Mouse (Mus musculus) forebrain, embryonic 11.5 days (tissue): ENCODE data around the gene Bmper. TPM values are rescaled to one million over a fixed set of nuclear protein-coding genes. Genes with fewer than 3 reads are reported as not detected.
A peak's percentile ranks its signal among the peaks of the same experiment; 100 is the strongest.

Source experiments
- ATAC-seq: fragments of 200-750 bp; cut with Nextera tagmentation; replicated peaks from 2 replicates; pipeline ENCODE4 v1.8.0; 2017; ENCODE audit warnings: moderate TSS enrichment; ENCODE audit not compliant: low FRiP score
- DNase-seq: peaks from one replicate; pipeline ENCODE4 v3.0.0-alpha.2; 2017; ENCODE audit warnings: low spot score
- H3K27ac ChIP-seq: fragments of 300-500 bp; sonication (generic); 2 replicates; pipeline ENCODE4 v1.5.1; 2014; ENCODE audit warnings: low read depth, low read length
- H3K27me3 ChIP-seq: fragments of 300-500 bp; sonication (generic); 2 replicates; pipeline ENCODE4 v1.6.1; 2014; ENCODE audit warnings: mild to moderate bottlenecking, low read length, mixed read lengths; ENCODE audit not compliant: control insufficient read depth, insufficient read depth
- H3K36me3 ChIP-seq: fragments of 300-500 bp; sonication (generic); 2 replicates; pipeline ENCODE4 v1.6.1; 2014; ENCODE audit warnings: mild to moderate bottlenecking, low read length, moderate library complexity, mixed read lengths; ENCODE audit not compliant: control insufficient read depth, insufficient read depth
- H3K4me1 ChIP-seq: fragments of 300-500 bp; sonication (generic); replicated peaks from 2 replicates; pipeline ENCODE4 v1.6.1; 2014; ENCODE audit warnings: low read length, mixed read lengths; ENCODE audit not compliant: control insufficient read depth, insufficient read depth
- H3K4me2 ChIP-seq: fragments of 300-500 bp; sonication (generic); 2 replicates; pipeline ENCODE4 v1.6.1; 2014; ENCODE audit warnings: low read depth, mild to moderate bottlenecking, low read length, moderate library complexity, mixed read lengths; ENCODE audit not compliant: severe bottlenecking
- H3K4me3 ChIP-seq: fragments of 300-500 bp; sonication (generic); 2 replicates; pipeline ENCODE4 v1.5.1; 2014; ENCODE audit warnings: low read depth, low read length
- H3K9ac ChIP-seq: fragments of 300-500 bp; sonication (generic); 2 replicates; pipeline ENCODE4 v1.6.1; 2014; ENCODE audit warnings: low read length
- H3K9me3 ChIP-seq: fragments of 300-500 bp; sonication (generic); 2 replicates; pipeline ENCODE4 v1.6.1; 2016; ENCODE audit warnings: low read length, mixed read lengths; ENCODE audit not compliant: control insufficient read depth
- WGBS: fragments of 180-500 bp; shearing (Covaris S2); extraction: QIAGEN DNeasy Blood & Tissue Kit; methylation state at CpG from one replicate; pipeline ENCODE4 v1.1.7; 2014; 5-methylcytosine and 5-hydroxymethylcytosine counted together
- polyA plus RNA-seq: library from polyadenylated mRNA; unstranded; fragments of >200 nt; fragmentation: Nextera tagmentation; extraction: Ambion mirVana; gene quantifications from 2 replicates; pipeline ENCODE4 v1.2.1, GENCODE M21; 2014

Gene Bmper
- polyA plus RNA-seq, 1 experiment from 2014 or later = 8.5 TPM

DNA sequence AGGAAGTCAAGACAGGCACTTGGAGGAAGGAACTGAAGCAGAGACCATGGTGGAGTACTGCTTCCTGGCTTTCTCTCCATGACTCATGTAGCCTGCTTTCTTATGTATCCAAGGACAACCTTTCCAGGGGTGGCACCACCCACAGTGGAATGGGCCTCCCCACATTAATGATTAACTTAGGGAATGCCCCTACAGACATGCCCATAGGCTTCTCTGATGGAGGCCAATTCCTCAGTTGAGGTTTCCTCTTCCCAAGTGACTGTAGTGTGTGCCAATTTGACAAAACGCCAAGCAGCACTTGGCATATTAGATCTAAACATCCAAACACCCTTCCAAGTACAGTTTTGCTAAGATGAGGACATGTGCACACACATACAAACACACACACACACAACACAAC lies 23.0 kb upstream of the Bmper start:
- H3K9ac ChIP-seq = no peak overlapping the region
- H3K36me3 ChIP-seq = no peaks in the 10 kb centered on the region
- H3K4me2 ChIP-seq = no peak overlapping the region
- H3K9me3 ChIP-seq = no peaks in the 10 kb centered on the region
- H3K27me3 ChIP-seq = no peaks in the 10 kb centered on the region
- no peak overlapping the region for H3K4me3 ChIP-seq
- H3K27ac ChIP-seq = no peak overlapping the region
- ATAC-seq (no peak), DNase-seq (no peak)
- H3K4me1 ChIP-seq = peaks cover 9% of the 10 kb centered on the region
- 83% methylated on average over 1 of the region's 1 CpGs for WGBS

GRCm38 (mm10) chr9:23200828-23201227 lies 22.0 kb upstream of the Bmper start:
- 91% methylated on average over 4 of the region's 4 CpGs for WGBS
- Histone ChIP-seq H3K9me3 (no peaks in the 10 kb centered on the region), H3K36me3 (no peaks in the 10 kb centered on the region), H3K4me1 (peaks cover 11% of the 10 kb centered on the region), H3K9ac (no peak overlapping the region), H3K4me3 (no peak overlapping the region), H3K27me3 (no peaks in the 10 kb centered on the region), H3K4me2 (no peak overlapping the region), H3K27ac (no peak overlapping the region)
- ATAC-seq (no peak), DNase-seq (no peak)

- 82% methylated on average over 4 of the region's 4 CpGs for WGBS
- no peak overlapping the region for H3K27ac ChIP-seq
Observed at GRCm38 (mm10) chr9:23202431-23202830, 20.4 kb upstream of the Bmper start.

DNA sequence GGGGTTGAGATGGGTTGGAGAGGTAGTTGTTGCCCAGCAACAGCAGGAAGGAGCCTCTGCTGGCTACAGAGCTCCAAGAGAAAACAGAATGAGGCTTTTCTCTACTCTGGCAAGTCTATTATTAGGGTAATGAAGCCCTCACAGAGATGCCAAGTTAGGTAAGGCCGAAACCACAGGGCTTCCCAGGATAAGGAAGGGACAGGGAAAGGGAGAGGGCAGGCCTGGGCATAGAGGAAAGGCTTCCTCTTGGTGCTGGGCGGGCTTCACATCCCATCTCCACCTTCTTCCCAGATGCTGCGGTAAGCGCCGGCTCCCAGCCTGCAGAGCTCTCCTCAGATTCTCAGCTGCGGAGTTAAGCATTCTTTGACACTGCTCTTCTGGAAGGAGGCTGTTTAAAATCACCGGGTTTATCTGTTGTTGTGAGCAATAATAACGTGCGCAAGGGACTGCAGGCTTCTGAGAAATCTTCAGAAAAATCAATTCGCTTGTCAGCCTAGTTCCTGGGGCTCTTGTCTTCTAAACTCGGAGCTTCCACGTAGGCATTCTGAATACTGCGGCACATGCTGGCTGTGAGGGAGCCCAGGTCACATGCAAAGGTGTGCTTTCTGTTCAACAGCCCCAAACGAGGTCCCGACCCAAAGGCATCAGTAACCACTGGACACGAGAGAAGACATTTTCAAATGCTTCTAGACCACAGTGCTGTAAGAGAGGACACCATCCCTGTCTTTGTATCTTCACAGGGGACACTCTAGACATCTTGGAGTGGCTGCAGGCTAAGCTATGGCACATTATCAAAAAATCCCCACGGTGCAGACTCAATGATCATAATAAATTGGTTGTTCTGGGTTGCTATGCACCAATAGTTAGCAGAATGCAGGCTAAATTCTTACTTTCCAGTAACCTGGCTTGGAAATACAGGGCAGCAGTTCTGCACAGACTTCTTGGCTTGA lies 18.3 kb upstream of the Bmper start:
- Histone ChIP-seq H3K9me3 (no peaks in the 10 kb centered on the region), H3K27ac (0 out of 2 replicates have a peak overlapping the region, but pooled peaks have one; percentile 3), H3K4me2 (peak overlapping the region; percentile 41; the same call in 1 of the 2 replicates), H3K36me3 (no peaks in the 10 kb centered on the region), H3K4me3 (no peak overlapping the region), H3K9ac (peak overlapping the region; percentile 43), H3K27me3 (no peaks in the 10 kb centered on the region), H3K4me1 (peaks cover 11% of the 10 kb centered on the region)
- WGBS = 11% methylated on average over 17 of the region's 17 CpGs
- ATAC-seq = peak; percentile 84
- DNase-seq = no peak

More at GRCm38 (mm10) chr9:23202431-23202830, 20.4 kb upstream of the Bmper start:
- no peak for ATAC-seq
- DNase-seq = no peak
- peaks cover 11% of the 10 kb centered on the region for H3K4me1 ChIP-seq
- H3K9me3 ChIP-seq = no peaks in the 10 kb centered on the region
- H3K9ac ChIP-seq = no peak overlapping the region
- H3K4me2 ChIP-seq = no peak overlapping the region
- H3K4me3 ChIP-seq = no peak overlapping the region
- H3K36me3 ChIP-seq = no peaks in the 10 kb centered on the region
- H3K27me3 ChIP-seq = no peaks in the 10 kb centered on the region

DNA sequence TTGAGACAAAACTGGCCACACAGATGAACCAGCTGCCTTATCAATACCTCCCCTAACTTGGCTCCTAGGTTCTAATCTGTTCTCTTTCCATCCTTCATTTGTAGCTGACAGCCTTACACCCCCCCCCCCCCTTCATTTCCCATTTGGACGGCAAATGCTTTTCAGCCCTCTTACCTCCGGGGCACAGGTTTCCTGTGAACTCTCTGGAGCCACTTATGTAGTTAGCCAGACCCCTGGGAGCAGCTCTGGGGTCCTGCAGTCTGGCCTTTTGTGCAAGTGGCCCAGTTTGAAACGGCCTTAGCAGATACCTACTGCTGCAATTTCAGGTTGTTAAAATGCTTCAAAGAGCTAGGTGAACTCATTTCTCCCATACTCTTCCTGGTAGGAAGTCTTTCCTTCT lies 17.6 kb upstream of the Bmper start:
- Histone ChIP-seq H3K9ac (no peak overlapping the region), H3K4me3 (no peak overlapping the region), H3K4me1 (peaks cover 11% of the 10 kb centered on the region), H3K36me3 (no peaks in the 10 kb centered on the region), H3K9me3 (no peaks in the 10 kb centered on the region), H3K27ac (no peak overlapping the region), H3K4me2 (no peak overlapping the region), H3K27me3 (no peaks in the 10 kb centered on the region)
- ATAC-seq (no peak), DNase-seq (no peak)
- 10% methylated on average over 3 of the region's 3 CpGs for WGBS

GRCm38 (mm10) chr9:23205757-23206156 lies 17.1 kb upstream of the Bmper start:
- no peak overlapping the region for H3K4me3 ChIP-seq
- no peaks in the 10 kb centered on the region for H3K36me3 ChIP-seq
- no peak for ATAC-seq
- no peak overlapping the region for H3K27ac ChIP-seq
- H3K27me3 ChIP-seq = no peaks in the 10 kb centered on the region
- no peak overlapping the region for H3K9ac ChIP-seq
- no peak for DNase-seq
- WGBS = 65% methylated on average over 3 of the region's 3 CpGs
- peaks cover 11% of the 10 kb centered on the region for H3K4me1 ChIP-seq
- H3K4me2 ChIP-seq = no peak overlapping the region
- H3K9me3 ChIP-seq = no peaks in the 10 kb centered on the region

- no peak overlapping the region for H3K4me2 ChIP-seq
- H3K9me3 ChIP-seq = no peaks in the 10 kb centered on the region
- no peak overlapping the region for H3K9ac ChIP-seq
- ATAC-seq (no peak), DNase-seq (no peak)
- H3K27me3 ChIP-seq = no peaks in the 10 kb centered on the region
- H3K27ac ChIP-seq = no peak overlapping the region
- WGBS = 88% methylated on average over 5 of the region's 5 CpGs
- no peak overlapping the region for H3K4me3 ChIP-seq
- H3K4me1 ChIP-seq = peaks cover 11% of the 10 kb centered on the region
- H3K36me3 ChIP-seq = no peaks in the 10 kb centered on the region
Observed at GRCm38 (mm10) chr9:23206181-23206580, 16.7 kb upstream of the Bmper start.

DNA sequence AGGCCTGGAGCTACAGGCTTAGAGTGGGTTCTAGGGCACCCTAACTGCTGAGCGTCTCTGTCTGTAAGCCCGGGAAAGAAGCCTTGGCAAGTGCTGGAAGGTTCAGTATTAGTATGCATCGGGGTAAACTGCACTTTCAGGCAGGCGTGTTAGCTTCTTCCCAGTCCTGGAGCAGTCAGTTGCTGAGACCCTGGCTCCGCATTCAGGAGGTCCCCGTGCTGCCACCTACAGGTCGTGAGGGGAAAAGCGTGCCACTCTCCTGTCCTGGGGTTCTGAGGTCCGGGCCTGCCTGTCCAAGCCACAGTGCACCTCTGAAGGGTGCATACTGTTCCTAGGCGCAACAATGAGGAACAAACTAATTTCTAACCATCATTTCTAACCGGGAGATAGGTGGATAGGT lies 10.6 kb upstream of the Bmper start:
- H3K4me2 ChIP-seq = no peak overlapping the region
- ATAC-seq = peak; percentile 89
- WGBS = 5% methylated on average over 11 of the region's 11 CpGs

More for the DNA sequence above, 10.6 kb upstream of the Bmper start:
- no peak overlapping the region for H3K27ac ChIP-seq
- no peak overlapping the region; the same call in 1 of the 2 replicates for H3K9ac ChIP-seq
- no peaks in the 10 kb centered on the region for H3K4me1 ChIP-seq
- H3K4me3 ChIP-seq = no peak overlapping the region
- no peaks in the 10 kb centered on the region for H3K36me3 ChIP-seq
- H3K27me3 ChIP-seq = no peaks in the 10 kb centered on the region
- H3K9me3 ChIP-seq = no peaks in the 10 kb centered on the region
- DNase-seq = peak; percentile 90
